Mouse (Mus musculus) kidney, embryonic 16.5 days (tissue): ENCODE measurements around the gene Coro1c. TPM values are rescaled to one million over a fixed set of nuclear protein-coding genes. Genes with fewer than 3 reads are reported as not detected.

Experiments
- ATAC-seq: fragments of 200-750 bp; cut with Nextera tagmentation; 2 replicates; pipeline ENCODE4 v1.8.0; 2017; ENCODE audit warnings: moderate TSS enrichment; ENCODE audit not compliant: low FRiP score, low TSS enrichment
- H3K27ac ChIP-seq: fragments of 300-500 bp; sonication (generic); 2 replicates; pipeline ENCODE4 v1.5.1; 2014; ENCODE audit warnings: low read length
- H3K27me3 ChIP-seq: fragments of 300-500 bp; sonication (generic); 2 replicates; pipeline ENCODE4 v1.6.1; 2014; ENCODE audit warnings: low read length, control low read depth, mixed read lengths; ENCODE audit not compliant: insufficient read depth
- H3K36me3 ChIP-seq: fragments of 300-500 bp; sonication (generic); 2 replicates; pipeline ENCODE4 v1.6.1; 2014; ENCODE audit warnings: low read length, control low read depth, mixed read lengths; ENCODE audit not compliant: insufficient read depth
- H3K4me1 ChIP-seq: fragments of 300-500 bp; sonication (generic); 2 replicates; pipeline ENCODE4 v1.6.1; 2014; ENCODE audit warnings: low read length, control low read depth, mixed read lengths; ENCODE audit not compliant: insufficient read depth
- H3K4me2 ChIP-seq: fragments of 300-500 bp; sonication (generic); replicated peaks from 2 replicates; pipeline ENCODE4 v1.6.1; 2014; ENCODE audit warnings: low read depth, low read length
- H3K4me3 ChIP-seq: fragments of 300-500 bp; sonication (generic); 2 replicates; pipeline ENCODE4 v1.5.1; 2014; ENCODE audit warnings: mild to moderate bottlenecking, low read length
- H3K9ac ChIP-seq: fragments of 300-500 bp; sonication (generic); replicated peaks from 2 replicates; pipeline ENCODE4 v1.6.1; 2014; ENCODE audit warnings: low read length
- H3K9me3 ChIP-seq: fragments of 300-500 bp; sonication (generic); 2 replicates; pipeline ENCODE4 v1.6.1; 2016; ENCODE audit warnings: low read length, control low read depth
- WGBS: fragments of 180-500 bp; shearing (Covaris S2); extraction: QIAGEN DNeasy Blood & Tissue Kit; methylation state at CpG from one replicate; pipeline ENCODE4 v1.1.7; 2014; 5-methylcytosine and 5-hydroxymethylcytosine counted together
- polyA plus RNA-seq: library from polyadenylated mRNA; unstranded; fragments of >200 nt; fragmentation: Nextera tagmentation; extraction: Ambion mirVana; gene quantifications from 2 replicates; pipeline ENCODE4 v1.2.1, GENCODE M21; 2015

Coro1c gene
- polyA plus RNA-seq, 1 experiment from 2014 or later: 126 TPM

- H3K4me2 ChIP-seq: no peak overlapping the region
These were observed 38.7 kb upstream of the Coro1c start for GRCm38 (mm10) chr5:113947280-113947679.

GRCm38 (mm10) chr5:113945126-113945525 is 36.6 kb upstream of the Coro1c start:
- Histone ChIP-seq H3K27ac (no peak overlapping the region), H3K4me1 (no peaks in the 10 kb centered on the region), H3K4me2 (no peak overlapping the region), H3K36me3 (peaks cover 85% of the 10 kb centered on the region), H3K27me3 (no peaks in the 10 kb centered on the region), H3K9me3 (no peaks in the 10 kb centered on the region), H3K4me3 (no peak overlapping the region), H3K9ac (no peak overlapping the region)
- WGBS: 88% methylated on average over 6 of the region's 6 CpGs
- no peak; the same call in 1 of the 2 replicates for ATAC-seq

More at GRCm38 (mm10) chr5:113947280-113947679, 38.7 kb upstream of the Coro1c start:
- Histone ChIP-seq H3K9me3 (no peaks in the 10 kb centered on the region), H3K36me3 (peaks cover 75% of the 10 kb centered on the region), H3K9ac (no peak overlapping the region), H3K27ac (no peak overlapping the region), H3K27me3 (no peaks in the 10 kb centered on the region), H3K4me1 (no peaks in the 10 kb centered on the region), H3K4me3 (no peak overlapping the region)
- WGBS: 80% methylated on average over 2 of the region's 2 CpGs
- no peak for ATAC-seq

GRCm38 (mm10) chr5:113943328-113943727 is 34.8 kb upstream of the Coro1c start:
- WGBS: 84% methylated on average over 12 of the region's 12 CpGs
- ATAC-seq: no peak

DNA sequence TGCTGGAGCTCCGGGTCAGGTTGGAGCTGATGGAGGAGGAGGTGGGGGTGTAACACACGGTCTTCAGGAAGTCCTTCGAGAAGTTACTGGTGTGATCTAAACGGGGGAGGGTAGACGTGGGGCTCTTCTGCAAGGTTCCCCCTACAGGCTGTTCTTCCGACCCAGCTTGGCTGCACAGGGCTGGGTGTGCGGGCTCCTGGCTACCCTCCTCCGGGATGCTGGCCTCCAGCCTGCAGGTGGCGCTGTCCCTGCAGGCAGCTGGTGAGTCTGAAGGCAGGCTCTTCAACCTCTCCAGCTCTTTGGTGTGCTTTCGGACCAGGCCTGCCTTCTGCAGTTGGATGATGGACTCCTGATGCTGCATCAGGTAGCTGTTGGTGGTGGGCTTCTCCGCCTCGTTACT is 34.0 kb upstream of the Coro1c start:
- Histone ChIP-seq H3K9ac (no peak overlapping the region), H3K27me3 (no peaks in the 10 kb centered on the region), H3K9me3 (no peaks in the 10 kb centered on the region), H3K4me1 (no peaks in the 10 kb centered on the region), H3K27ac (no peak overlapping the region), H3K4me2 (no peak overlapping the region), H3K4me3 (no peak overlapping the region), H3K36me3 (peaks cover 66% of the 10 kb centered on the region)
- no peak for ATAC-seq
- WGBS: 85% methylated on average over 12 of the region's 12 CpGs

More at GRCm38 (mm10) chr5:113943328-113943727, 34.8 kb upstream of the Coro1c start:
- H3K36me3 ChIP-seq: peaks cover 72% of the 10 kb centered on the region
- H3K4me1 ChIP-seq: no peaks in the 10 kb centered on the region
- no peak overlapping the region for H3K4me3 ChIP-seq
- no peak overlapping the region for H3K27ac ChIP-seq
- H3K4me2 ChIP-seq: no peak overlapping the region
- H3K27me3 ChIP-seq: no peaks in the 10 kb centered on the region
- no peak overlapping the region for H3K9ac ChIP-seq
- H3K9me3 ChIP-seq: no peaks in the 10 kb centered on the region

DNA sequence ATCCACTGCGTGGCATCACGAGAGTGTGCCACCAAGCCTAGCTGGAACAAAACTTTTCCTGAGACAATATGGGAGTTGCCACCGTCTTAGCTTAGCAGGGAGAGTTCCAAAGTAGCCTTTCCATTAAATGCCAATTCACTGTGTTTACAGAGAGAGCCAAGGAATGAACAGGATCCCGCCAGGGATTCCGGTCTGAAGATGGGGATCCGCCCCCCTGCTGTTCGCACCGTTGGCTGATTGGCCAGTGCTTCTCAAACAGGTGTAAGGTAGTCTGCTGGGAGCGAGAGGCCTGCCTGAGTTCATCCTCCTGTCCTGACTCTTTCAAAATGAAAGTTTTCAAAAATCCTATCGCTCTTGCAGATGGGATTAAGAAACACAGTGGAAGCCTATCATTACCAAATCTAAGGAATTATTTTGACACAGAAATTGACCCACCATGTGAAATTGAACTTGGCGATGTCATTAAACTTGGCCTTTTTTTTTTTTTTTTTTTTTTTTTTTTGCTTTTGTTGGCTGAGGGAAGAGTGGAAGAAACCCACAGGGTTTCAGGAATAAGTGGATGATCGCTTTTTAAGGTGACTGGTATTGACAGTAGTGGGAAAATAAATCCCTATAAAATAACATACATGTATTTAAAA is 30.8 kb upstream of the Coro1c start:
- H3K9me3 ChIP-seq: no peaks in the 10 kb centered on the region
- H3K4me1 ChIP-seq: no peaks in the 10 kb centered on the region
- no peak overlapping the region for H3K9ac ChIP-seq
- H3K4me2 ChIP-seq: no peak overlapping the region
- ATAC-seq: no peak
- WGBS: 63% methylated on average over 12 of the region's 12 CpGs
- no peaks in the 10 kb centered on the region for H3K27me3 ChIP-seq
- H3K4me3 ChIP-seq: no peak overlapping the region
- no peak overlapping the region for H3K27ac ChIP-seq
- H3K36me3 ChIP-seq: peaks cover 44% of the 10 kb centered on the region

GRCm38 (mm10) chr5:113937650-113938049 is 29.1 kb upstream of the Coro1c start:
- H3K27ac ChIP-seq: no peak overlapping the region
- no peaks in the 10 kb centered on the region for H3K27me3 ChIP-seq
- H3K9me3 ChIP-seq: no peaks in the 10 kb centered on the region
- peaks cover 28% of the 10 kb centered on the region for H3K36me3 ChIP-seq
- no peak overlapping the region for H3K4me2 ChIP-seq
- ATAC-seq: no peak
- WGBS: 61% methylated on average over 7 of the region's 7 CpGs
- H3K4me3 ChIP-seq: no peak overlapping the region
- no peak overlapping the region for H3K9ac ChIP-seq
- no peaks in the 10 kb centered on the region for H3K4me1 ChIP-seq

- H3K27ac ChIP-seq: no peak overlapping the region
- no peaks in the 10 kb centered on the region for H3K27me3 ChIP-seq
- H3K4me3 ChIP-seq: no peak overlapping the region
- no peak for ATAC-seq
- H3K4me1 ChIP-seq: peaks cover 10% of the 10 kb centered on the region
- no peak overlapping the region for H3K4me2 ChIP-seq
- no peak overlapping the region for H3K9ac ChIP-seq
- H3K9me3 ChIP-seq: no peaks in the 10 kb centered on the region
- 63% methylated on average over 6 of the region's 6 CpGs for WGBS
- no peaks in the 10 kb centered on the region for H3K36me3 ChIP-seq
These were observed 25.3 kb upstream of the Coro1c start for GRCm38 (mm10) chr5:113933889-113934288.

DNA sequence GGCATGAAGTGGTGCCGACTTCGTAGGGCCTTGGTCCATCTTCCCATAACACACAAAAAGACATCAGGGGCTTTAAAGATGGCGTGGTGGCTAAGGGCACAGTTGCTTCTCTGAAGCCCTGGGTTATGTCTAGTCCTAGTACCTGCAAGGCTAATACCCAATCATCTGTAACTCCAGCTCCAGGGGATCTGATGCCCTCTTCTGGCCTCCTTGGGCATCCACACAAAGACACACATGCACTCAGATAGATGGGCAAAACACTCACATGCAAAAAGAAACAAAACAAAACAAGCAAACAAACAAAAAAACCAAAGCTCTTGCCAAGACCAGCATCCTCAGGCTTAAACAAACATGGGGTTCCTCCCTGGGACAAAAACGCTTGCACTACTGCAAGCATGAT is 24.9 kb upstream of the Coro1c start:
- no peaks in the 10 kb centered on the region; the same call in 1 of the 2 replicates for H3K9me3 ChIP-seq
- H3K4me2 ChIP-seq: no peak overlapping the region
- ATAC-seq: no peak
- no peak overlapping the region for H3K27ac ChIP-seq
- peaks cover 10% of the 10 kb centered on the region for H3K4me1 ChIP-seq
- H3K36me3 ChIP-seq: no peaks in the 10 kb centered on the region
- WGBS: 76% methylated on average over 4 of the region's 4 CpGs
- no peaks in the 10 kb centered on the region for H3K27me3 ChIP-seq
- H3K4me3 ChIP-seq: no peak overlapping the region
- H3K9ac ChIP-seq: no peak overlapping the region

DNA sequence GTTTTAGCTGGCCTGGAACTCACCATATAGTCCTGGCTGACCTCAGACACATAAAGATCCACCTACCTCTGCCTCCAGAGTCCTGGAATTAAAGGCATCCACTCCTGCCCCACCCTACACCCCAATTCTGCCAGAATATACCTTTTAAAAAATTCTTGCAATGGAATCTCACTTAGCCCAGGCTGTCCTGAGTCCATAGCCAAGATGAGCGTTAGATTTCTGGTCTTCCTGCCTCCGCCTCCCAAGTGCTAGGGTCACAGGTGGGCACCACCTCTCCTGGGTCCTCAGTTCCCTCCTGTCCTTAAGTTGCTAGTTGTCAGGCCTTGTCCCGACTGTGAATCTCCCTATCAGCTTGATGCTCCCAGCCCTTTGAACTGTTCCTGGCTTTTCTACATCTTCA is 23.8 kb upstream of the Coro1c start:
- no peak overlapping the region for H3K4me3 ChIP-seq
- H3K4me2 ChIP-seq: no peak overlapping the region
- no peaks in the 10 kb centered on the region for H3K27me3 ChIP-seq
- peaks cover 10% of the 10 kb centered on the region for H3K4me1 ChIP-seq
- no peak overlapping the region for H3K9ac ChIP-seq
- H3K27ac ChIP-seq: no peak overlapping the region
- H3K36me3 ChIP-seq: no peaks in the 10 kb centered on the region
- H3K9me3 ChIP-seq: peaks cover 9% of the 10 kb centered on the region; the same call in 1 of the 2 replicates
- 85% methylated on average over 3 of the region's 3 CpGs for WGBS
- ATAC-seq: no peak
